Mouse (Mus musculus): Measurements from ENCODE around the gene Plcb1. TPM values are rescaled to one million over a fixed set of nuclear protein-coding genes. Genes with fewer than 3 reads are reported as not detected.

The Plcb1 gene
- polyA plus RNA-seq, 1 experiment from 2014 or later, result 51.8 TPM

- Histone ChIP-seq H3K9ac (ENCODE audit: low read depth, low read length) (no peak overlapping the region), H3K27ac (ENCODE audit: low read depth, low read length) (no peak overlapping the region), H3K4me3 (ENCODE audit: low read length) (no peak overlapping the region), H3K4me1 (ENCODE audit: control insufficient read depth, insufficient read depth, low read depth, low read length) (no peaks in the 10 kb centered on the region), H3K9me3 (ENCODE audit: control insufficient read depth, low read length) (no peaks in the 10 kb centered on the region), H3K36me3 (ENCODE audit: control insufficient read depth, insufficient read depth, low read length) (no peaks in the 10 kb centered on the region), H3K27me3 (replicated peaks; ENCODE audit: control insufficient read depth, insufficient read depth, low read length) (no peaks in the 10 kb centered on the region), H3K4me2 (ENCODE audit: low read length) (no peak overlapping the region)
- 80% methylated on average over 9 of the region's 9 CpGs for WGBS
- ATAC-seq, result no peak
Measured at GRCm38 (mm10) chr2:134920611-134921280, 134.9 kb downstream of the Plcb1 start.

DNA sequence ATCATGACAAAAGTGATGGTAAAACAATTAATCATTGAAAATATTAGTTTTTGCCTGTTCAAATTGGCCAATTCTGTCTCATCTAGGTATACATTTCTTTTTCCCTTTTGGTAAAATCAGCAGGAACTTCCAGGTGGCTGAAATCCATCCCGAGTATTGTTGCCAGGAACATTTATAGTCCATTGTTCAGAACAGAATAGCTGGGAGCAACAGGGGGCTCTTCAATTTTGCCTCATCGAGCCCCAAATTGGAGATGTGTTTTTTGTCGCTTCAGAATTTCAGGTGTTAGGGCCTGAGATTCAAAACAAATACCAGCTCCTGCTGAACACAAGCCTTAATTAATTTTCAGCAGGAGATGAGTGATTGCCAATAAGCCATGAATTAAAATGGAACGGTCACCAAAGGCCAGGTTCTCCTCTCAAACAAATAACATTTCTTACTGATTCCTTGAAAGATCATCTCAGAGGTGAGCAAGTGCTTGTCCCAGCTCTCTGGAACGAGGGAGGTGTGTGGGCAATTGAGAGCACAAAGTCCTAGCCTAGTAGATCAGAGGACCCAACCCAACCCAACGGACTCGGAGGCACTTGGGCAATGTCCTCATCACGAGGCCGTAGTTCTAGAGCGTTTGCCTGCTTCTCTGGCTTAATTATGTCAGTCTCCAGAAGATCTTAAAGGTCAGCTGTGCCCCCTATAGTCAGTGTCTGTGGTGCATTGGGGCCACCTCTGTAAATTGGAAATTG is 136.9 kb downstream of the Plcb1 start:
- no peaks in the 10 kb centered on the region for H3K4me1 ChIP-seq (ENCODE audit: control insufficient read depth, insufficient read depth, low read depth, low read length)
- WGBS, result 73% methylated on average over 10 of the region's 10 CpGs
- no peaks in the 10 kb centered on the region for H3K36me3 ChIP-seq (ENCODE audit: control insufficient read depth, insufficient read depth, low read length)
- no peaks in the 10 kb centered on the region for H3K9me3 ChIP-seq (ENCODE audit: control insufficient read depth, low read length)
- H3K27me3 ChIP-seq (replicated peaks; ENCODE audit: control insufficient read depth, insufficient read depth, low read length), result no peaks in the 10 kb centered on the region
- ATAC-seq, result no peak
- H3K4me3 ChIP-seq (ENCODE audit: low read length), result no peak overlapping the region
- no peak overlapping the region for H3K9ac ChIP-seq (ENCODE audit: low read depth, low read length)
- no peak overlapping the region for H3K4me2 ChIP-seq (ENCODE audit: low read length)
- no peak overlapping the region for H3K27ac ChIP-seq (ENCODE audit: low read depth, low read length)

DNA sequence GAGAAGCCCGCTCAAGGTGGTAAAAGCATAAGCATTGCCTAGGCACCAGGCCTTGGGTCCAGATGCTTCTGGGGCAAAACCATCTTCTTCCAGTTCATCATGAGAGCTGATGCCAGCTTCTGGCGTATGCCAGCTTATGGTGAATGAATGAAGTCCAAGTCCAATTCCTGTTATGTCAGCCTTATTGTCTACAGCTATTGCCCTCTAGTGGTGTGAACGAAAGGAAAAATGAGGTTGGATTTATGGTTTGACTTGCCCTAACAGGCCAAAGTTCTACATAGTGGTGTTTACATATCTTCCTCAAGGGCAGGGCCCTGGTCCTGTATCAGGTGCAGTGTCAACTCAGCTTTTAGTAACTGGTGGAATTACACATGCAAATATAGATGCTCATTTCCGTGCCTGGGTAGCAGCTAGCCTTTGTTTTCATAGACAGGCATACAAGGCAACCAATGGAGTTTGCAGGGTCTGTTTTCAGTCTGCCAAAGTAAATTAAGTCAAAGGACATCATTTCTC is 138.3 kb downstream of the Plcb1 start:
- Histone ChIP-seq H3K4me1 (ENCODE audit: control insufficient read depth, insufficient read depth, low read depth, low read length) (no peaks in the 10 kb centered on the region), H3K9ac (ENCODE audit: low read depth, low read length) (no peak overlapping the region), H3K36me3 (ENCODE audit: control insufficient read depth, insufficient read depth, low read length) (no peaks in the 10 kb centered on the region), H3K27me3 (replicated peaks; ENCODE audit: control insufficient read depth, insufficient read depth, low read length) (no peaks in the 10 kb centered on the region), H3K9me3 (ENCODE audit: control insufficient read depth, low read length) (no peaks in the 10 kb centered on the region), H3K27ac (ENCODE audit: low read depth, low read length) (no peak overlapping the region), H3K4me2 (ENCODE audit: low read length) (no peak overlapping the region), H3K4me3 (ENCODE audit: low read length) (no peak overlapping the region)
- ATAC-seq, result no peak
- WGBS, result 86% methylated on average over 4 of the region's 4 CpGs

- H3K4me1 ChIP-seq (ENCODE audit: control insufficient read depth, insufficient read depth, low read depth, low read length), result peaks cover 5% of the 10 kb centered on the region; the same call in 1 of the 2 replicates
- ATAC-seq, result no peak
- no peaks in the 10 kb centered on the region for H3K9me3 ChIP-seq (ENCODE audit: control insufficient read depth, low read length)
- H3K4me2 ChIP-seq (ENCODE audit: low read length), result no peak overlapping the region
- no peak overlapping the region for H3K4me3 ChIP-seq (ENCODE audit: low read length)
- H3K27ac ChIP-seq (ENCODE audit: low read depth, low read length), result no peak overlapping the region
- H3K36me3 ChIP-seq (ENCODE audit: control insufficient read depth, insufficient read depth, low read length), result no peaks in the 10 kb centered on the region
- H3K27me3 ChIP-seq (replicated peaks; ENCODE audit: control insufficient read depth, insufficient read depth, low read length), result no peaks in the 10 kb centered on the region
- WGBS, result 83% methylated on average over 1 of the region's 1 CpGs
- no peak overlapping the region for H3K9ac ChIP-seq (ENCODE audit: low read depth, low read length)
Measured at GRCm38 (mm10) chr2:134926266-134926665, 140.4 kb downstream of the Plcb1 start.

DNA sequence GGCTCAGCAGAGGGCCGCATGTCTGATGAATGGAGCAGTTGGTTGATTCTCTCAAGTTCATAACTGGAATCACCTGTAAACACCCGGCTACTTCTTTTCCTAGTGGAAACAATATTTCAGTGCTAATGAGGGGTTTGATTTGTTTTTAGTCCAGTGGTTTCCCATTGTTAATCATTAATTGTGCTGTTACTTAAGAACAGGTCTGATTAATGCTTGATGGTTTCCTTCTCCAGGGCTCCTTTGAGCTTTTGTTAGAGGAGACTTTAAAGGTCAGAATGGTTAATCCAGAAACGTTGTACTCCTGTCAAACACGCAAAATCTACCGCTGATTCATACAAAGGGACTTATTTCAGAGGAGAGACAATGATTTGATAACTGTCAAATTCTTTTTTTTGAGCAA is 141.2 kb downstream of the Plcb1 start:
- H3K27me3 ChIP-seq (replicated peaks; ENCODE audit: control insufficient read depth, insufficient read depth, low read length), result no peaks in the 10 kb centered on the region
- H3K9ac ChIP-seq (ENCODE audit: low read depth, low read length), result no peak overlapping the region
- no peak overlapping the region for H3K27ac ChIP-seq (ENCODE audit: low read depth, low read length)
- H3K4me2 ChIP-seq (ENCODE audit: low read length), result no peak overlapping the region
- no peak for ATAC-seq
- H3K4me3 ChIP-seq (ENCODE audit: low read length), result no peak overlapping the region
- H3K4me1 ChIP-seq (ENCODE audit: control insufficient read depth, insufficient read depth, low read depth, low read length), result peaks cover 5% of the 10 kb centered on the region; the same call in 1 of the 2 replicates
- no peaks in the 10 kb centered on the region for H3K36me3 ChIP-seq (ENCODE audit: control insufficient read depth, insufficient read depth, low read length)
- no peaks in the 10 kb centered on the region for H3K9me3 ChIP-seq (ENCODE audit: control insufficient read depth, low read length)
- 40% methylated on average over 5 of the region's 5 CpGs for WGBS

- Histone ChIP-seq H3K9me3 (ENCODE audit: control insufficient read depth, low read length) (no peaks in the 10 kb centered on the region), H3K9ac (ENCODE audit: low read depth, low read length) (no peak overlapping the region), H3K36me3 (ENCODE audit: control insufficient read depth, insufficient read depth, low read length) (no peaks in the 10 kb centered on the region), H3K27me3 (replicated peaks; ENCODE audit: control insufficient read depth, insufficient read depth, low read length) (no peaks in the 10 kb centered on the region), H3K4me2 (ENCODE audit: low read length) (no peak overlapping the region), H3K4me1 (ENCODE audit: control insufficient read depth, insufficient read depth, low read depth, low read length) (peaks cover 5% of the 10 kb centered on the region; the same call in 1 of the 2 replicates), H3K4me3 (ENCODE audit: low read length) (no peak overlapping the region), H3K27ac (ENCODE audit: low read depth, low read length) (no peak overlapping the region)
- ATAC-seq, result peak; percentile 82
Measured at GRCm38 (mm10) chr2:134929452-134929851, 143.6 kb downstream of the Plcb1 start.

DNA sequence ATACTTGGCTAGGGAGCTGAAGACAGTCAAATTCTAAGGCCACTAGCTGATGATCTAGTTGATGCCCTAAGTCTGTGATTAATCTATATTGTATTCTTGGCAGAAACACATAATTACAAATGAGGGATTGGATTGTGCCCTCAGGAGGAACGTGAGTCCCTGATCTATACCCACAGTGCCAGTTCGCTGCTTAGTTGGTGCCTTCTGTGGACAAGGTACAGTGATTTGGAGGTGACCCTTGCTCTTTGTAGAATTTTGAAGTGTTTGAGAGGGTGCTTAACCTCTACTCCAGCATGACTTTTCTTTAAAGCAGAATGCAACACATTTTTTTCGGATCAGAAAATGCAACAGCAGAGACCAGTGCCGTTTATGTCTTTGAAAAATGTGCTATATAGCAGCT is 145.1 kb downstream of the Plcb1 start:
- Histone ChIP-seq H3K36me3 (ENCODE audit: control insufficient read depth, insufficient read depth, low read length) (no peaks in the 10 kb centered on the region), H3K27me3 (replicated peaks; ENCODE audit: control insufficient read depth, insufficient read depth, low read length) (no peaks in the 10 kb centered on the region), H3K9ac (ENCODE audit: low read depth, low read length) (no peak overlapping the region), H3K4me2 (ENCODE audit: low read length) (no peak overlapping the region), H3K27ac (ENCODE audit: low read depth, low read length) (no peak overlapping the region), H3K9me3 (ENCODE audit: control insufficient read depth, low read length) (no peaks in the 10 kb centered on the region), H3K4me3 (ENCODE audit: low read length) (no peak overlapping the region), H3K4me1 (ENCODE audit: control insufficient read depth, insufficient read depth, low read depth, low read length) (peaks cover 5% of the 10 kb centered on the region; the same call in 1 of the 2 replicates)
- WGBS, result 66% methylated on average over 4 of the region's 4 CpGs
- no peak for ATAC-seq

DNA sequence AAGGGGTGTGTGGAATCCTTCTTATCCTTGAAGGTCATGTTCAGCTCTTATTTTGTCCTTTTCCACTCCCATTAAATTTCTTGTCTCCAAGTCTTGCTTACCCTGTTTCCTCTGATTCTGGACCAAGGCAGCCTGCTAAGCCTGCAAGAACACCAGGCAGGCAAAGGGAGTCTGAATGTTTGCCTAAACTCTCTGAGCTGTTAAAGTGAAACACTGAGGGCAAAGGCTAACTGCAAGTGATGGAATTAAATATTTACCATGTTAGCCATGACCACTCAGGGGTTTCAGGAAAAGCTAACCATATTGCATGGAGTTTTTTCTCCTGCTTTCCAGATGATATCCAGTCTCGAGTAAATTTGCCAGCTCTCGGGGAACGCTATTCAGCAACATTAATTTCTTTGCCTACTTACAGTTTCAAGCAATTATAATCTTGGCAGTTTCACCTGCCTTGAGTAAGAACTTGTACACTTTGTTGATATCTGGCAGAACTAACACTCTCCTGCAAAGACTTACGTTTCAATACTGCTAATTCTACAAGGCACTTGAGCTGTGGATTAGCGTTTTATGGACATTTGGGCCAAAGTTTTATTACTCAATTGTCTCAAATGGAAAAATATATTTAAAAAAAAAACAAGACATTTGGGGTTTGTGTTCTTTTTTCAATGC is 146.0 kb downstream of the Plcb1 start:
- Histone ChIP-seq H3K27ac (ENCODE audit: low read depth, low read length) (no peak overlapping the region), H3K4me3 (ENCODE audit: low read length) (no peak overlapping the region), H3K9ac (ENCODE audit: low read depth, low read length) (no peak overlapping the region), H3K4me1 (ENCODE audit: control insufficient read depth, insufficient read depth, low read depth, low read length) (peaks cover 5% of the 10 kb centered on the region; the same call in 1 of the 2 replicates), H3K9me3 (ENCODE audit: control insufficient read depth, low read length) (no peaks in the 10 kb centered on the region), H3K36me3 (ENCODE audit: control insufficient read depth, insufficient read depth, low read length) (no peaks in the 10 kb centered on the region), H3K4me2 (ENCODE audit: low read length) (no peak overlapping the region), H3K27me3 (replicated peaks; ENCODE audit: control insufficient read depth, insufficient read depth, low read length) (no peaks in the 10 kb centered on the region)
- WGBS, result 74% methylated on average over 5 of the region's 5 CpGs
- no peak for ATAC-seq

DNA sequence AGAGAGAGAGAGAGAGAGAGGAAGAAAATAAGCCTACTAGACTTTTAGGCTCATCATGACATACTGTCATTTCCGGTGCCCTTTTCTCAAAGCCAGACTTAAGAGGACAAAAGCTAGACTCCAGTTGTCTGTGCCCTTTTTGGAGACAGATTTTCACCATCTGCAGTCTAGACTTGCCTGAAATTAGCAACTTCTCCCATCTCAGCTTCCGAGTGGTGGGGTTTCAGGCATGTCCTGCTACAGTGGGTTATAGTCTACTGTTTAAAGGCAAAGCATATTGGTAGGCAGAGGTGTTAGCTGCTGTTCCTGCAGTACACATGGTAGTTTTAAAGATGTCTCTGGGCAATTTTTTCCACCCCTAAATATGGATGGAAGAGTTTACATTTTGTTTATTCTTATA is 149.6 kb downstream of the Plcb1 start:
- H3K4me2 ChIP-seq (ENCODE audit: low read length), result no peak overlapping the region

More for the DNA sequence above, 149.6 kb downstream of the Plcb1 start:
- Histone ChIP-seq H3K27me3 (replicated peaks; ENCODE audit: control insufficient read depth, insufficient read depth, low read length) (no peaks in the 10 kb centered on the region), H3K27ac (ENCODE audit: low read depth, low read length) (no peak overlapping the region), H3K9me3 (ENCODE audit: control insufficient read depth, low read length) (no peaks in the 10 kb centered on the region), H3K9ac (ENCODE audit: low read depth, low read length) (no peak overlapping the region), H3K4me1 (ENCODE audit: control insufficient read depth, insufficient read depth, low read depth, low read length) (no peaks in the 10 kb centered on the region; the same call in 1 of the 2 replicates), H3K4me3 (ENCODE audit: low read length) (no peak overlapping the region), H3K36me3 (ENCODE audit: control insufficient read depth, insufficient read depth, low read length) (no peaks in the 10 kb centered on the region)
- ATAC-seq, result no peak
- 88% methylated on average over 2 of the region's 2 CpGs for WGBS

Measured in hindbrain, embryonic 16.5 days (tissue).